9 mouse cellular contexts compared by ENCODE assay signal in the genomic region with DNA sequence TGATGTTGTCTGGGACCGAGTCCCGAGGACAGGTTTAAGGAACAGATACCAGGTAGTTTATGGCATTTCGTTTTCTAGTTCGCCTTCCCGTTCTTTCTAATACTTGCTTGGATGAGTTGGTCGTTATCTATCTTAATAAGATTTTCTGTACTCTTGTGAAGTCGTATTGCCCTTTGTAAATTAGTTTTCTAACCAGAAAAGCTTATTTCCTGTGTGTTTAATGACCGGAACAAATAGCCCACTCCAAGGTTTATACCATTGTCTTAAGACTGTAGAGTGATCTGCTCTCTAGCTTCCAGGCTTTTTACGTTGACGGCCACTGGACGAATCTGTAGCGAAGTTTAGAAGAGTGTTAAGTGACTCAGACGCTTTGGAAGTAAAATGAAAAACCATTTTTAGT. TPM values are rescaled to one million over a fixed set of nuclear protein-coding genes. Genes with fewer than 3 reads are reported as not detected.
DNase-seq lines count a peak whose midpoint lies in the region; ATAC-seq and TF ChIP-seq lines count a peak whose summit lies in the region.
"Had no signal": no experiment of that assay in that cellular context is flagged by ENCODE, and none has a peak within 500 bp of the region (broad histone marks: within the 10 kb centered on the region; RNA-seq: fewer than 3 reads in every experiment).

No protein-coding gene starts in this region.

- no peaks in the 10 kb centered on the region for H3K27me3 ChIP-seq in kidney, adult 2 months (replicated peaks; ENCODE audit: control insufficient read depth, insufficient read depth, low read length)
- H3K27me3 ChIP-seq in hindbrain, embryonic 16.5 days (replicated peaks; ENCODE audit: control insufficient read depth, insufficient read depth, low read length), result no peaks in the 10 kb centered on the region; the same call in 1 of the 2 replicates
- H3K27me3 ChIP-seq in midbrain, embryonic 15.5 days (replicated peaks), result no peaks in the 10 kb centered on the region
- H3K27me3 ChIP-seq: Patski had no signal

- 3% methylated on average over 13 of the region's 13 CpGs for WGBS in kidney, adult 2 months
- 2% methylated on average over 13 of the region's 13 CpGs for WGBS in hindbrain, embryonic 16.5 days
- 2% methylated on average over 13 of the region's 13 CpGs for WGBS in midbrain, embryonic 15.5 days

- no peaks in the 10 kb centered on the region for H3K9me3 ChIP-seq in hindbrain, embryonic 16.5 days (ENCODE audit: control insufficient read depth, low read length)
- no peaks in the 10 kb centered on the region for H3K9me3 ChIP-seq in midbrain, embryonic 15.5 days

- H3K4me2 ChIP-seq in hindbrain, embryonic 16.5 days (ENCODE audit: low read length), result peak overlapping the region; percentile 66
- peak overlapping the region; percentile 56 for H3K4me2 ChIP-seq in midbrain, embryonic 15.5 days

- ATAC-seq in hindbrain, embryonic 16.5 days, result no peak
- ATAC-seq in midbrain, embryonic 15.5 days (replicated peaks), result no peak
- ATAC-seq in monocyte, adult 5-6 weeks (replicated peaks; ENCODE audit: insufficient number of reproducible peaks, low FRiP score, low TSS enrichment, poor library complexity, severe bottlenecking), result no peak

- no peak for TF ChIP-seq POLR2A in kidney, adult 2 months (IDR thresholded peaks at IDR 0.05; ENCODE audit: low read depth, low read length)
- no peak for TF ChIP-seq POLR2A in cortical plate, adult 2 months (IDR thresholded peaks at IDR 0.05; ENCODE audit: extremely low read depth, insufficient read depth, low read length)

- H3K36me3 ChIP-seq in kidney, adult 2 months (ENCODE audit: control insufficient read depth, insufficient read depth, low read length), result no peaks in the 10 kb centered on the region
- H3K36me3 ChIP-seq in hindbrain, embryonic 16.5 days (ENCODE audit: control insufficient read depth, insufficient read depth, low read length), result no peaks in the 10 kb centered on the region
- H3K36me3 ChIP-seq in midbrain, embryonic 15.5 days (replicated peaks), result no peaks in the 10 kb centered on the region

- peak overlapping the region; percentile 83 for H3K27ac ChIP-seq in kidney, adult 2 months (ENCODE audit: insufficient read depth, low read depth, low read length)
- peak overlapping the region; percentile 96 for H3K27ac ChIP-seq in cortical plate, adult 2 months (ENCODE audit: insufficient read depth, low read length)
- peak overlapping the region; percentile 94 for H3K27ac ChIP-seq in hindbrain, embryonic 16.5 days (ENCODE audit: low read depth, low read length)
- H3K27ac ChIP-seq in midbrain, embryonic 15.5 days, result peak overlapping the region; percentile 90; the same call in 1 of the 2 replicates

- peaks cover 21% of the 10 kb centered on the region for H3K4me1 ChIP-seq in kidney, adult 2 months (ENCODE audit: control insufficient read depth, insufficient read depth, low read length)
- H3K4me1 ChIP-seq in cortical plate, adult 2 months (ENCODE audit: control insufficient read depth, insufficient read depth, low read length), result peaks cover 2% of the 10 kb centered on the region; the same call in 1 of the 2 replicates
- H3K4me1 ChIP-seq in hindbrain, embryonic 16.5 days (ENCODE audit: control insufficient read depth, insufficient read depth, low read depth, low read length), result peaks cover 5% of the 10 kb centered on the region
- peaks cover 10% of the 10 kb centered on the region for H3K4me1 ChIP-seq in midbrain, embryonic 15.5 days

- peak overlapping the region; percentile 83 for H3K4me3 ChIP-seq in kidney, adult 2 months (ENCODE audit: insufficient read depth, low read depth, low read length)
- peak overlapping the region; percentile 77 for H3K4me3 ChIP-seq in cortical plate, adult 2 months (ENCODE audit: insufficient read depth, low read length)
- peak overlapping the region; percentile 82 for H3K4me3 ChIP-seq in hindbrain, embryonic 16.5 days (ENCODE audit: low read length)
- H3K4me3 ChIP-seq in midbrain, embryonic 15.5 days, result peak overlapping the region; percentile 83

- TF ChIP-seq CTCF in kidney, adult 2 months (conservative IDR thresholded peaks at IDR 0.05; ENCODE audit: insufficient read depth, insufficient read length, low read depth, low read length), result no peak
- TF ChIP-seq CTCF in cortical plate, adult 2 months (IDR thresholded peaks at IDR 0.05; ENCODE audit: extremely low read depth, insufficient read depth, low read length), result no peak

- H3K9ac ChIP-seq in hindbrain, embryonic 16.5 days (ENCODE audit: low read depth, low read length), result peak overlapping the region; percentile 92
- H3K9ac ChIP-seq in midbrain, embryonic 15.5 days, result peak overlapping the region; percentile 70

- DNase-seq in kidney, adult 2 months, result no peak
- no peak for DNase-seq in kidney, adult 18-20 months
- no peak for DNase-seq in layer of hippocampus, postnatal 14 days (ENCODE audit: low spot score in 2 of 2)
- DNase-seq in natural killer cell, adult 2 months (ENCODE audit: low spot score in 2 of 2), result no peak

RNA-seq across cellular contexts. Expression of a gene that starts 1.1 kb away (rescaled TPM):
- polyA plus RNA-seq in kidney, adult 2 months (2012; rRNA removed), result 58.5 and 63.3 TPM in 2 replicates
- polyA plus RNA-seq in cortical plate, adult 2 months (2012; rRNA removed), result 110 and 111 TPM in 2 replicates
- polyA plus RNA-seq in hindbrain, embryonic 16.5 days (2015; fragmentation: Nextera tagmentation; extraction: Ambion mirVana), result 59.0 and 60.4 TPM in 2 replicates
- 63.7 and 72.9 TPM in 2 replicates for polyA plus RNA-seq in midbrain, embryonic 15.5 days (2015; fragmentation: Nextera tagmentation; extraction: Ambion mirVana)
- 41.0 to 79.7 TPM (median 50.4 TPM) in 3 replicates for total RNA-seq in monocyte, adult 5-6 weeks (2017)
- total RNA-seq in layer of hippocampus, postnatal 14 days (2021), result 100 to 1,000 TPM; 103 to 121 TPM
